Mouse (Mus musculus): ENCODE results near the gene Ctnnal1. TPM values are rescaled to one million over a fixed set of nuclear protein-coding genes. Genes with fewer than 3 reads are reported as not detected.

Ctnnal1 gene
- polyA plus RNA-seq, 1 experiment, result 14.4 TPM

DNA sequence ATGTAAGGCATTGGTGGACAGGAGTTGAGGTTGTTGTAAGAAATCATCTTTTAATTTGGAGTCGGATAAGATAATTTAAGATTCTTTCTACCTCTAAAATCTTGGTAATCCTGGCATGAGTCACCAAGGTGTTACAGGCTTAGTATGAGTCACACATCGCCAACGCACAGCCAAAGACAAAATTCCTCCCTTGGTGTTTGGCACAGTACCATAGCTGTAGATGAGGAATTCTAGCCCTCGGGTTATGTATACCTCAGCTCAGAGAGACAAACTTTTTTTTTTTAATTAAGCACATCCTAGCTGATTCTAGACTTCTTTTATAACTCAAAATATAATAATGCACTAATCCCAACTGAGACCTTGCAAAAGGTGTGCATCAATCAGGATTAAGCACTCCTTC, 972 bp downstream of the Ctnnal1 start:
- Histone ChIP-seq H3K27me3 (replicated peaks; ENCODE audit: control insufficient read depth, insufficient read depth, low read length) (no peaks in the 10 kb centered on the region), H3K4me3 (ENCODE audit: insufficient read depth, low read depth, low read length) (peak overlapping the region; percentile 73), H3K27ac (ENCODE audit: insufficient read depth, low read depth, low read length) (peak overlapping the region; percentile 24), H3K36me3 (ENCODE audit: control insufficient read depth, insufficient read depth, low read length) (no peaks in the 10 kb centered on the region), H3K4me1 (ENCODE audit: control insufficient read depth, insufficient read depth, low read length) (peaks cover 4% of the 10 kb centered on the region; the same call in 1 of the 2 replicates)
- TF ChIP-seq CTCF (conservative IDR thresholded peaks at IDR 0.05; ENCODE audit: insufficient read depth, insufficient read length, low read depth, low read length) (no peak), POLR2A (IDR thresholded peaks at IDR 0.05; ENCODE audit: low read depth, low read length) (no peak)
- DNase-seq, result peak; percentile 40
- 24% methylated on average over 4 of the region's 4 CpGs for WGBS

DNA sequence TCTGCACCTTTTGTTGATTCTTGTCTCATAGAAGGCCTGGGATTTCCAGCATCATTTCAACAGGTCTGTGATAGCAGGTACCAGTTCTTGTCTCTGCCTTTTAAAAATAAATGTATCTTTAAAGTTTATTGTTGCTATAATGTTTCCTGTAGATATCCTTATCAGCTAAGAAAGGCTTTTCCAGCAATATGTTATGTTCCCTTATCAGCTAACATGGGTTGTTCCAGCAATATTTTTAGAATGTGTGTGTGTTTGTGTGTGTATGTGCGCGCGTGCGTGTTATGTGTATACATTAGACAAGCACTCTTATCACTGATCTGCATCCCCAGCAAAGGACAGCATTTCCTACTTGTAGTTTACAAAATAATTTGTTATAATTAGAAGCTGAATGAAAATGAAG, 3.4 kb downstream of the Ctnnal1 start:
- H3K4me1 ChIP-seq (ENCODE audit: control insufficient read depth, insufficient read depth, low read length), result peaks cover 7% of the 10 kb centered on the region; the same call in 1 of the 2 replicates
- DNase-seq, result no peak
- WGBS, result 87% methylated on average over 4 of the region's 4 CpGs
- no peaks in the 10 kb centered on the region for H3K36me3 ChIP-seq (ENCODE audit: control insufficient read depth, insufficient read depth, low read length)
- H3K27me3 ChIP-seq (replicated peaks; ENCODE audit: control insufficient read depth, insufficient read depth, low read length), result no peaks in the 10 kb centered on the region
- no peak overlapping the region for H3K27ac ChIP-seq (ENCODE audit: insufficient read depth, low read depth, low read length)
- TF ChIP-seq CTCF (conservative IDR thresholded peaks at IDR 0.05; ENCODE audit: insufficient read depth, insufficient read length, low read depth, low read length) (no peak), POLR2A (IDR thresholded peaks at IDR 0.05; ENCODE audit: low read depth, low read length) (no peak)
- H3K4me3 ChIP-seq (ENCODE audit: insufficient read depth, low read depth, low read length), result no peak overlapping the region

DNA sequence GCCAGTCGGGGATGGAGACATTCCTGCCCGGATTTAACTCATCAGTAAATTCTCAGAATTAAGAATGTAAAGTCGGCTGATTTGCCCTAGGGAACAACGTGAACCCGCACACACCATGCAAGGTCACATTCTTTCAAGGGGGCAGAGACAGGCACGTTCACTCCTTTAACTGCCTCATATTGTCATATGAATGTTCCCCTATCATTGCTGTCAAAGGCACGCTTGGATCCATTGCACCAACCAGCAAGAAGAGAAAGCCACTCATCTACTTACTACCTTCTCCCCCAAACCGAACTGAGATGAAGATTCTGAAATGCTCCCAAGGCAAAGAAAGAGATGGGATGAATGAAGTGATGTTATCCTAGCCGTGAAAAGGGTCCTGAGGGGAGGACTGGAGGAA, 6.3 kb downstream of the Ctnnal1 start:
- DNase-seq, result no peak
- peaks cover 2% of the 10 kb centered on the region; the same call in 1 of the 2 replicates for H3K4me1 ChIP-seq (ENCODE audit: control insufficient read depth, insufficient read depth, low read length)
- no peaks in the 10 kb centered on the region for H3K36me3 ChIP-seq (ENCODE audit: control insufficient read depth, insufficient read depth, low read length)
- H3K27ac ChIP-seq (ENCODE audit: insufficient read depth, low read depth, low read length), result no peak overlapping the region
- WGBS, result 39% methylated on average over 9 of the region's 9 CpGs
- no peak overlapping the region for H3K4me3 ChIP-seq (ENCODE audit: insufficient read depth, low read depth, low read length)
- no peak for TF ChIP-seq CTCF (conservative IDR thresholded peaks at IDR 0.05; ENCODE audit: insufficient read depth, insufficient read length, low read depth, low read length)
- no peak for TF ChIP-seq POLR2A (IDR thresholded peaks at IDR 0.05; ENCODE audit: low read depth, low read length)
- no peaks in the 10 kb centered on the region for H3K27me3 ChIP-seq (replicated peaks; ENCODE audit: control insufficient read depth, insufficient read depth, low read length)

DNA sequence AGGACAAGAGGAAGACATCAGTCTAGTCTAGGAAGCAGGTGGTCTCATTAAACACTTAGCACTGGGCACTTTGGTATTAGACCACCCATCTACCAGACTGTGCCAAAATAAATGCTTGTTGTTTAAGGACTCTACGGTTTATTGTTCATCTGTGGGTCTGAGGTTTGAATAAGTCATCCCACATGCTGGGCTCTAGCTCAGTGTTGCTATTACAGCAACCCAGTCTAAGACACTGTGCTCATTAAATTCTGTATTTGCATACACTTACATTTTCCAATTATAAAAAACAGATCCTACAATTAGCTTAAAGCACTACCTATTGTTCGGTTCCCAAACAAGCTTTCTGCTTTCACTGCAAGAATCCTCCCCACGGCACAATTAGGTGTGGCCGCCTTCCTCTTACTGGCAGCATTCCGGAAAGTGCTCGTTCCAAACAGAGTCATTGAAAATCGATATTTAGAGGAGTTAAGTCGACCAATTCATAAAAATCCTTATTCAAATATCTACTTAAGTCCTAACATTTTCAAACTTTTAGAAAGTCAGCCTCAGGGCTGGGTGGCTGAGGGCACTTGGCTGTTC, 8.5 kb downstream of the Ctnnal1 start:
- H3K4me1 ChIP-seq (ENCODE audit: control insufficient read depth, insufficient read depth, low read length), result peaks cover 2% of the 10 kb centered on the region; the same call in 1 of the 2 replicates
- no peak for DNase-seq
- no peak overlapping the region for H3K27ac ChIP-seq (ENCODE audit: insufficient read depth, low read depth, low read length)
- H3K36me3 ChIP-seq (ENCODE audit: control insufficient read depth, insufficient read depth, low read length), result no peaks in the 10 kb centered on the region
- 82% methylated on average over 8 of the region's 8 CpGs for WGBS
- H3K4me3 ChIP-seq (ENCODE audit: insufficient read depth, low read depth, low read length), result no peak overlapping the region
- H3K27me3 ChIP-seq (replicated peaks; ENCODE audit: control insufficient read depth, insufficient read depth, low read length), result no peaks in the 10 kb centered on the region
- no peak for TF ChIP-seq POLR2A (IDR thresholded peaks at IDR 0.05; ENCODE audit: low read depth, low read length)
- TF ChIP-seq CTCF (conservative IDR thresholded peaks at IDR 0.05; ENCODE audit: insufficient read depth, insufficient read length, low read depth, low read length), result no peak

DNA sequence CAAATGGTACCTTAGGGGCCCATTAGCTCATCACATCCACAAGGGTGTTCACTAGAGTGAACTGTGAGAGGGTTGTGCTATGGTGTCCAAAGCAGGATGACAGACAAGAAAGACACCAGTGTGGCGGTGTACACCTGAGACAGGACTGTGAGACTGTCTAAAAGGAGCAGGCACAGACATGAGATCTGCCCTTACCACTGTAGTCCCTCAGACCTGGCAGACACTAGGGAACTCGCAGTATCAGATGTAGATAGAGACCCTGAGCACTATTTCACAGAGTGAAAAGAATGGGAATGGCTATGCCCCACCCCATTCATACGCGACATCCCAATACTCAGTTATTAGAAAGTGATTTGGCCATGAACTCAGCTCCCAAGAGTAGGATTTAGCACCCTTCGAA, 9.1 kb downstream of the Ctnnal1 start:
- WGBS, result 97% methylated on average over 5 of the region's 5 CpGs
- peaks cover 2% of the 10 kb centered on the region; the same call in 1 of the 2 replicates for H3K4me1 ChIP-seq (ENCODE audit: control insufficient read depth, insufficient read depth, low read length)
- TF ChIP-seq POLR2A (IDR thresholded peaks at IDR 0.05; ENCODE audit: low read depth, low read length) (no peak), CTCF (conservative IDR thresholded peaks at IDR 0.05; ENCODE audit: insufficient read depth, insufficient read length, low read depth, low read length) (no peak)
- no peak overlapping the region for H3K27ac ChIP-seq (ENCODE audit: insufficient read depth, low read depth, low read length)
- DNase-seq, result no peak
- no peaks in the 10 kb centered on the region for H3K27me3 ChIP-seq (replicated peaks; ENCODE audit: control insufficient read depth, insufficient read depth, low read length)
- no peak overlapping the region for H3K4me3 ChIP-seq (ENCODE audit: insufficient read depth, low read depth, low read length)
- no peaks in the 10 kb centered on the region for H3K36me3 ChIP-seq (ENCODE audit: control insufficient read depth, insufficient read depth, low read length)

DNA sequence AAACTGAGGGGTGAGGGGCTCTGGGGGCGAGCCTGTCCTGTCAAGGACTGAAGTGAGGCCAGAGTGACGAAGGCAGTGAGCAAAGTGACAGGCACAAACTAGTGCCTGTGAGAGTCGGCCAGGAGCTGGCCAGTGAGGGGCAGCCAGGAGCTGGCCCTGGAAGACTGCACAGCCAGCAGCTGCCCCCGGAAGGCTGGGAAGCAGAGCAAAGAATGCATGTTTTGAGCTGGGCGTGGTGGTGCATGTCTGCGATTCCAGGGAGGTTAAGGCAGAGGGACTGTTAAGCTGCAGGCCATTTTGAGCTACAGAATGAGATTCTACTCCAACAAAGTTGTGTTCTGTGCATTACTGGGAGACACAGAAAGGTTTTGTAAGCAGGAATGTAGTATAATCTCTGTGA, 14.3 kb downstream of the Ctnnal1 start:
- Histone ChIP-seq H3K27me3 (replicated peaks; ENCODE audit: control insufficient read depth, insufficient read depth, low read length) (no peaks in the 10 kb centered on the region), H3K36me3 (ENCODE audit: control insufficient read depth, insufficient read depth, low read length) (no peaks in the 10 kb centered on the region), H3K27ac (ENCODE audit: insufficient read depth, low read depth, low read length) (no peak overlapping the region), H3K4me3 (ENCODE audit: insufficient read depth, low read depth, low read length) (no peak overlapping the region), H3K4me1 (ENCODE audit: control insufficient read depth, insufficient read depth, low read length) (no peaks in the 10 kb centered on the region)
- 26% methylated on average over 6 of the region's 6 CpGs for WGBS
- no peak; the same call in 1 of the 2 replicates for TF ChIP-seq CTCF (conservative IDR thresholded peaks at IDR 0.05; ENCODE audit: insufficient read depth, insufficient read length, low read depth, low read length)
- no peak for TF ChIP-seq POLR2A (IDR thresholded peaks at IDR 0.05; ENCODE audit: low read depth, low read length)
- DNase-seq, result peak; percentile 28

DNA sequence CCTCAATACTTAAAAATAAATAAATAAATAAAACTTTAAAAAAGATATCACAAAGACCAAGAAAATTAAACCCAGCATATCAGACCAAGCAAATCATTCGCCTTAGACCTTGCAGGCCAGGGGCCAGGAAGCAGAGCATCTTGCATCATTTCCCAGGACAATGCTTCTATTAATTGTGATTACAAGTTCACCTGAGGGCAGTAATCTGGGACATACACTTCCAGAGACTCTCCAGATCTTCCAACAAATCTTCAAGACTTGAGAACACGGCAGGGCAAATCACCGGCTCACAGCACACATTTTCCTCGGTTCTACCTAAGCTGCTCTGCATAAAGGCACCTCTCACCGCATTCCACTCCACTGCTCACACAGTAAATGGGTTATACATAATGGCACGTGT, 16.9 kb downstream of the Ctnnal1 start:
- H3K4me1 ChIP-seq (ENCODE audit: control insufficient read depth, insufficient read depth, low read length), result no peaks in the 10 kb centered on the region; the same call in 1 of the 2 replicates

More for the DNA sequence above, 16.9 kb downstream of the Ctnnal1 start:
- Histone ChIP-seq H3K27me3 (replicated peaks; ENCODE audit: control insufficient read depth, insufficient read depth, low read length) (no peaks in the 10 kb centered on the region), H3K36me3 (ENCODE audit: control insufficient read depth, insufficient read depth, low read length) (peaks cover 2% of the 10 kb centered on the region; the same call in 1 of the 2 replicates), H3K27ac (ENCODE audit: insufficient read depth, low read depth, low read length) (no peak overlapping the region), H3K4me3 (ENCODE audit: insufficient read depth, low read depth, low read length) (no peak overlapping the region)
- TF ChIP-seq CTCF (conservative IDR thresholded peaks at IDR 0.05; ENCODE audit: insufficient read depth, insufficient read length, low read depth, low read length) (no peak), POLR2A (IDR thresholded peaks at IDR 0.05; ENCODE audit: low read depth, low read length) (no peak)
- DNase-seq, result no peak
- 66% methylated on average over 6 of the region's 6 CpGs for WGBS
